Mouse (Mus musculus) liver (tissue): ENCODE results near the gene Gbp2.
A peak's percentile ranks its signal among the peaks of the same experiment; 100 is the strongest.
"Not testable (repeated sequence)": the region's sequence is repeated elsewhere in the genome, so short reads cannot be mapped to it uniquely, and the experiment has no call there.

Experiments used
- DNase-seq: peaks from one replicate; pipeline ENCODE4 v3.0.0-alpha.2; 2020; ENCODE audit warnings: mixed read lengths

Gbp2 gene

DNA sequence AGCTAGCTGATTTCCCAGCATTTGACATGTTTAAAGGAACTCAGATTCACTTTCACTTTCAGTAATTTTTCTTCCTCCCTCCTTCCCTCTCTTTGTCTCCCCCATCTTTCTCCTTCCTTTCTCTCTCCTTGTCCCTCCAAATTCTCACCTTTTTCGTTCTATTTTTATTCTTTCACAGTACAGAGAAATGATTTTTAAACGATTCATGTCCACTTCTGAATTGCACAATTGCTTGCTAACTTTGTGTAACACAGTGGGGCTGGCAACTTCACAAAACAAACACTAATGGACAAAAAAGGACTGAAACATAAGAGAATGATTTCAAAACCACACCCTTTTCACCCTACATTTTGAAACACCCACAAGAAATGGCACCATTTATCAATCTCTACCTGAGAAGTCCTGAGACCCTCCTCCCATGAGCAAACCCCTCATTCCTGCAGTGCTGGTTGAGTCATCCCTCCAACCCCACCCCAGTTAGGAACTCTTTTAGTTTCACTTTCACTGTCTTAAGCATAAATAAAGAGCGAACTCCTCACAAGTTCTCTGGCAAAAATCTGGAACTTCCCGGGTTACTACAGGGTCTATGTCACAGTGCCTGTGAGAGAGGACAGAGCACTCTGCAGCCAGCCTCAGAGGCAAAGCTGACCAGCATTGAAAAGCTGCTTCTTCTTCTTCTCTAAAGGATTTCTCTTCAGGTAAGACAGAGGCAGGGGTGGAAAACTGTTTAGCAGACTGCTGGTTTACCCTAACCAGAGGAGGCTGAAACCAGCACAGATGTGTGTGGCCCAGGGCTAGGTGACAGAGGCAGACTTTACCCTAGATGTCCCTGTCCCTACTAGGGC, at the start of gene Gbp2:
Gene Gbp2, plus strand, starts transcription at position 492 of the 845 bp plus-strand sequence.
- DNase-seq, result no peak

DNA sequence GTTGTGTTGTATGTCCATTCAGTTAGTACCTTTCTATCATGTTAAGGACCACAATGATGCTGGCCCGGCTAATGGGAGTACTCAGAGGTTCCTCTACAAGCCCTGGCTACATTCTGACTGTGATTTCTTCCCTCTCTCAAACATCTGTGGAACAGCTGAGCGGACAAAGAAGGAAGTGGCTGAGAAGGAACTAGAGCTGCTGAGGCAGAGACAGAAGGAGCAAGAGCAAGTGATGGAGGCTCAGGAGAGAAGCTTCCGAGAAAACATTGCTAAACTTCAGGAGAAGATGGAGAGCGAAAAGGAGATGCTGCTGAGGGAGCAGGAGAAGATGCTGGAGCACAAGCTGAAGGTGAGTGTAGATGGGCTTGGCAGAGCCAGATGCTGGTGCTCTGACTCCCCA, 49.7 kb upstream of the Gbp2 start:
- no peak for DNase-seq

DNA sequence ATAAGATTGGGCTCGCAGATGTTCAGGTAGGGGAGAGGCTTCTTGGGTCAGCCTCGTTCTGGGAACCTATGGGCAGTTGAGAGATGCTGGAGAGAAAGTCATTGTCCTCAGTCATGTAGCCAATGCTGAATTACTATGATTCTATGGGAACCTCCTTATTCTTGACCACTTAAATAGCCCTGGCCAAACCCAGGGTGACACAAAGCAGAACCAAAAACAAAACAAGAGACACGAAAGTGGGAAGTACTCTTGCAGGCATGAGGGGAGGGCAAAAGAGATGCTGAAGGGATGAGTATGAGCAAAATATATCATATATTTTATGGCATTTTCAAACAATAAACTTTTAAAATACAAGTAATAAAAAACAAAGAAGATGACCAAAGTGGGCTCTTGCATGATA, 43.3 kb upstream of the Gbp2 start:
- DNase-seq, result no peak

DNA sequence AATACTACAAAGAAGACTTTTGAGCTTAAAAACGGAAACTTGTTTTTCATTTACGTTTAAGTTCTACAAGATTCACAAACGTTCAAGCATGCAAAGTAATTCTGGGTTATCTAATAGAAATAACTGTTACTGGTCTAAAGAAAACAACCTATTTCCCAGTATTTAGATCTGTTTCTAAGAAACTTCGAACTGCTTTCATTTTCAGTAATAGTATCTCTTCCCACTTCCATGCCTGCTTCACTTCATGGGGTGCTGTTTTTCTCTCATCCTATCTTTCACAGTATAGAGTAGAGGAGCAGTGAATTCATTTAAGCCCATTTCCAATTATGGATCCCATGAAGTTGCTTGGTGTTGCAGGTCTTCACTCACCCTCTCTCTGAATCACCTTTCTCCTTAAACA, 42.1 kb upstream of the Gbp2 start:
- no peak for DNase-seq

DNA sequence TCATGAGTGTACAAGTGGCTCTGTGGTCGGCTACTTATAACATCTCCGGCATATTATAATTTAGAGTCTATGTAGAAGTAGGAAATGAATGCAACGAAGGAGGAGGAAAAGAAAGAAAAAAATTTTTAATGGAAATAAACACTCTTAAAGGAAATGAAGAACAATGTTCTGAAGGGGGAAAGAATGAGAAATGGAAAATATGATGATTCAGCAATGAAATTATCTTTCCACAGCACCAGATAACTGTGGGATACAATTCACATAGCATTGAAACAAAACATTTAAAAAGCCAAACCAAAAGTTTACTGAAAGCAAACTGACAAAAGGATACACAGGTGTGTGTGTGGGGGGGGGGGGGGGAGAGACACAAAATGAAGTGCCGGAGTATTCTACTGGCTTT, 37.3 kb upstream of the Gbp2 start:
- no peak for DNase-seq

DNA sequence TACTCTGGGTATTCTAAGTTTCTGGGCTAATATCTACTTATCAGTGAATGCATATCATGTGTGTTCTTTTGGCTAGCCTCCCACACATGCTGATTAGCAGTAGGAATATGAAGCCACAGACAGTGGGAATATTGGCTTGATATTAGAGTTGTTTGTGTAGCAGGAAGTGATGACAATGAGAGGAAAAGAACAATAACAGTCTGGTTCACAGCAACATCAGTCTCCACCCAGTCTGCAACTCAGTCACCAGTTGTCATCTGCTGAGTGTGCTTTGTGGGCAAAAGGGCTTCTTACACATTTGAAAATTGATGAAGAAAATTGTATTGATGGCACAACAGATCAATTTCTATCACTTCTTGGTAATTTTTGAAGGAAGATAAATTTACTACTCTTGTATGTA, 33.0 kb upstream of the Gbp2 start:
- no peak for DNase-seq

DNA sequence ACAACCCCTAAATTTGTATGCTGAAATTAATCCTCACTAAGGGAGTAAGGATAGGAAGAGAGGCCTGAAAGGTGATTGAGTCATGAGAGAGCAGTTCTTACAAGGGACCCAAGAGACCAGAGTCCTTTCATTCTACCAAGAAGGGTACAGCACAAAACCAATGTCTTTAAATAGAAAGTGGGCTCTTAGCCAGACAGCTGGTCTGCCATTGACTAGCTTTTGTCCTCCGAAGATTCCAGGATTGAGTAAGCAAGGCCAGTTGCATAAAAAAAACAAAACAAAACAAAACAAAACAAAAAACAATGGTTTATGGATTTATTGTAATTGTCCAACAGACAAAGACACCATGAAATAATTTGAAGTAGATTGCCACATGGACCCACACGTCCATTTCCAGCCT, 31.5 kb upstream of the Gbp2 start:
- no peak for DNase-seq

DNA sequence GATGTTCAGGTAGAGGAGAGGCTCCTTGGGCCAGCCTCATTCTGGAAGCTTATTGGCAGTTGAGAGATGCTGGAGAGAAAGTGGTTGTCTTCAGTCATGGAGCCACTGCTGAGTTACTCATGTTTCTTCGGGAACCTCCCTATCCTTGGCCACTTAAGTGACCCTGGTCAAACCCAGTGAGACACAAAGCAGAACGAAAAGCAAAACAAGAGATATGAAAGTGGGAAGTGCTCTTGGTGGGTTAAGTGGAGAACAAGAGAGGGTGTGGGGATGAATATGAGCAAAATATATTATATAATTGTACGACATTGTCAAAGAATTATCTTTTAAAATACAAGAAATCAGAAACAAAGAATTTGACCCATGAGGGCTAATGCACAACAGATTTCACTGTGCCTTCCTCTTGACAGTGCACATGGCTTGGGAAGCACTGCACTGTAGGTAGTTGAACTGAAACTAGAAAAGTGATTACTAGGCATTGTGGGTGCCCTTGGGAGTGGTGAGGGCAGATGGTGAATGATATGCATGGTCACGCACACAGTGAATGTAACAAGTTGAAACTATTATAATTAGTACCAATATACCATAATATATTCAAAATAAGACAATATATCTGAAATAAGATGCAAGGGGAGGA, 29.9 kb upstream of the Gbp2 start:
- DNase-seq, result no peak

DNA sequence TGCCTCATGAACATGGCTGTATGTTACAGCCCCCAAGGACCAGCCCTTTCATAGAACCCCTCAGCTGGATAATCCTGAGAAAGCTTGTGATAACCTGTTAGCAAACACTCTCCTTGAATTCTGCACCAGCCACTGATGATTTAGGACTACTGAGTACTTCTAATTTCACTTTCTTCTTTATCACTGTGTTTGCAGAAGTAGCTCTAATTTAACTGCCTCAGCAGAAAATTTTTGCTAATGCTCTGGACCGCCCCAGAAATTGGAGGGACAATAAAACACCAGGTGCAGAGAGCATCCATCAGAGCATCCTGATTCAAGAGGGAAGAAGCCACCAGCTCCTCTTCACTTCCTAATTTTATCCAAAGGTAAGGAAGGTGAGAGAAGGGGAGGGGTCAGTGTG, 25.9 kb upstream of the Gbp2 start, which contains the start of gene Gbp2b:
Gene Gbp2b, plus strand, starts transcription at position 301 of the 400 bp plus-strand sequence.
- DNase-seq, result no peak

DNA sequence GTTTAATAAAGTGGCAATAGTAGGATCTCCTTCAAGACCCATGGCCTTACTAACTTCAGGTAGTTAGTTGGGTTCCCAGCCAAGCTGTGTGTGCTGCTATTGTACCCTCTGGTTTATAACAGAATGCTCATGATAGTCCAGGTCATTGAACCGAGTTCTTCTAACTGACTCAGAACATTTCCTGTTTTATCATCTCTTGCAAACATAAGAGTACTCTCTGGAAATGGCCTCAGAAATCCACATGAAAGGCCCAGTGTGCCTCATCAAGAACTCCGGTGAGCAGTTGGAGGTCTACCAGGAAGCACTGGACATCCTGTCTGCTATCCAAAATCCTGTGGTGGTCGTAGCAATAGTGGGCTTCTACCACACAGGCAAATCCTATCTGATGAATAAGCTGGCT, 22.5 kb upstream of the Gbp2 start:
- no peak for DNase-seq

DNA sequence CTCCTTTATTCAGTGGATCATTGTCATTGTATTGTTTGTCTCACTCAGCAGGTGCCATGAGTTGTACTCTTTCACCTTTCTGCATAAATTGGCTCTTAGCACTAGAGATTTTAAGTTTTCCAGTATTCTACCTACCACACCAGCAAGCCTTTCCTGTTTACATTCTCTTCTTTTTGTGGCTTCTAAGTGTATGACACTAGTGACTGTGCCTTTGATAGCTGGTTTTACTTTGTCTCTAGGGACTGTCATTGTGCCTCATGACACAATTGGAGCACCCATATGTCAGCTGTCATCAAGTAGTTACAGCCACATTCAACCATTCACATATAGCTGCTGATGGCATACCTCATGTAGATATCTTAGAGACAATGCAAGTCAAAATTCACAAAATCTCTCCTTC, 18.7 kb upstream of the Gbp2 start:
- no peak for DNase-seq

DNA sequence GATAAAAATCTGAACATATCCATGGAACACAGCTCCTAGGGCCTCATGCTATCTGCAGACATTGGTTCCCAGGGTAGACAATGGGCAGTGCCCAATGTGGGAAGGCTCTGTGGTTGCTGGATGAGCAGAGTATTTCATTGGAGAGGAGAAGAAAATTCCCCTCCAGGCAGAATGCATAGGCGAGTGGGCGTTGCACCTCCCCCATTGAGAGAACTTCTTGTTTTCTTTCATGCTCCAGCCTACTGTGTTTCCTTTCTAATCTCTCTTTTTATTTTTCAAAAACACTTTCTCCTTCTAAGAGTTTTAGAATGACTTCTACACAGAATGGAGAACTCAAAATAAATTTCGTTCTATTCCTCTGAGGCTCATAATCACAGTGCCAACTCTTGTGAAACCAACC, 1.7 kb upstream of the Gbp2 start:
- no peak for DNase-seq

DNA sequence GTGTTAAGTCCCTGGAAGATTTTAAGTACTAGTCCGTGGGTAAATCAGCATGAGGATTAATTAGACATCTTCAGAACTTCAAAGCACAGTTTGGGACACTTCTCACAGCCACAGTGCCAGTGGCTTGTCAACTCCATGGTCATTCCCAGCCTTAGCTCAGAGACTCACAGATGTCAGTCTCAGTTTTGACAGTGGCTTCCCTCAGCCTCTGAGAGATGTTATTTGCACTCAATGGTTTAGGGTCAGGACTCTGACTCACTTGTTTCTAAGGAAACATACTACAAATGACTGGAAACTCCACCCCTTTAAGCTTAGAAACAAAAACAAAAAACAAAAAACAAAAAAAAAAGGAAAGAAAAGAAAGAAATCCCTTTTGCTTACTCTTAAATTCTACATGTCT, 796 bp upstream of the Gbp2 start:
- DNase-seq, result no peak

DNA sequence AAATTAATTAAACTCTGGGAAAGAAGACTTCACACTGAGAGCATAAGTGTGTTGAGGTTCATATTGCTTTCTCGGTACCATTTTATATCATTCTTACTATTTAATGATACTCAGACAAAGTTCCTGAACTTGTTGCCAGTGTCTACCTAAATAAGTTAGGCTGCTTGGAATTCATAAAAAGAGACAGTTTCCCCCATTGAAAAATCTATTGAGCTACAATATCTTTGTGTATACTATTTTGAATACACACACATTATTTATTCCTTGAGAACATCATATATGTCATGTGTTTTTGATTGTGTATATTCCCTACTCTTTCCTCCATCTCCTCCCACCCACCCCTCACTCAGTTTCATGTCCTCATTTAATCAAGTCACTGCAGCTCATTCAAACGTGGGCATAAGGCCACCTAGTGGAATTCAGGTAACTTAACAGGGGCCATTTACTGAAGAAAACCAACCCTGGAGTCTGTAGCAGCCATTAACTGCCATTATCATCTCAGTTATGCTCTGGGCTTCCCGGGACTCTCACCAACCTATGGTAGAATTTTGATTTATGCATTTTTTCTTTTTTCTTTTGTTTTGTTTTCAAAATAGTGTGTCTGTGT, 657 bp downstream of the Gbp2 start:
- DNase-seq, result no peak

DNA sequence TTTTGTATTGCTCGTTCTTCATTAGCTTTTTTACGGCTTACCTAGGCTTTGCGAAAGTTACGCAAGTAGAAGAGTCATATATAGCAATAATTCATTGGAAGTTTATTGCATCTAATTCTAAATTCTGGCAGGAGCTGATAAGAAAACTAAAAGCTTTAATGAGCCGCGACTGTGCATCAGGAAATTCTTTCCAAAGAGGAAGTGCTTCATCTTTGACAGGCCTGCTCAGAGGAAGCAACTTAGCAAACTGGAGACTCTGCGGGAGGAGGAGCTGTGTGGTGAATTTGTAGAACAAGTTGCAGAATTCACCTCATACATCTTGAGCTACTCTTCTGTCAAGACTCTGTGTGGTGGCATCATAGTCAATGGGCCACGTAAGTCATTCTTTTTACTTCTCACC, 10.0 kb downstream of the Gbp2 start:
- no peak for DNase-seq

DNA sequence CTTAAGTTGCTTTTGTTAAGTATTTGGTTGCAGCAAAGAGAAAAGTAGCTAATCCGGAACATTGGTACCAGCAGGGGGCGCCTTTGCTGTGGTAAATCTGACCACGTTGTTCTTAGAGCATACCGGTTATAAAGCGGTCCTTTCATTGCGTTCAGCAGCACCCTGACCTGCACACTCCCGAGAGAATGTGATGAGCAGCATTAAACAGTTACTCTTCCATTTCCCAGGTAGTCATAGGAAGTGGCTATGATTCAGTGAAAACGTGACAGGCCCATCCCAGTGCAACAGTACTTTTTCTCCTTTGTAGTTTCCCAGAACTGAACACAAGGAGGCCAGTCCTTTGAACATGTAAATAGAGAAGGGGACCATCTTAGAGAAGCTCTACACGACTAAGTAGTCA, 19.8 kb downstream of the Gbp2 start:
- peak; percentile 68 for DNase-seq

DNA sequence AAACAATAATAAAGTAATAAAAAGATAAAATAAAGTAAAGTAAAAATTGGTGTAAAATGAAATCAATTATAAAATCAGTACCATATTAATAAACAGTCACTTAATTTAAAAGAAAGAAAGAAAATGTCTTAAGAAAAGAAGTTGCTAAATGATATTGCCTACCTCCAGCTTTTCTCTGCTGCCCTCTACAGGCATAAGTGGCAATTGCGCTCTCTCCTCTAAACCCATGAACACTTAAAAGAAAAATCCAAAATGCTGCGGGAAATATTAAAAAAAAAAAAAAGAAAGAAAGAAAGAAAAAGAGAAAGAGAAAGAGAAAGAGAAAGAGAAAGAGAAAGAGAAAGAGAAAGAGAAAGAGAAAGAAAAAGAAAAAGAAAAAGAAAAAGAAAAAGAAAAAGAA, 25.5 kb downstream of the Gbp2 start:
- DNase-seq, result peak; percentile 61

DNA sequence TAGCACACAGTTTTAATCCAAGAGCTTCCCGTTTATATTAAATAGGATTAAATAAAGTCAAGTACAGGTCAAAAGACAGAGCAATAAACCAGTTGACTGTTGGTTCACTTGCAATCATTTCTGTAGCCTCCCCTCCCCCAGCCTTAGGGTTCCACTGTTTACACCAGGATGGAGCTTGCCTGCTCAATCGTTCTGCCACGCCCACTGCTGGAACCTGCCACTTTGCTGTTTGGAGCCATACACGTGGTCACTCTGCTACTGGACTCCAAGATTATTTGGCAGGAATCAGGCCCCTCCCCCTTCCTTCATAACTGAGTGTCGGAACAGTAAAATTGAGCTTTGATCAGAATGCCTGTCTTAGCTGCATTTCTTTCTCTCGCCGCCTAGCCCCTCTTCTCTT, 27.4 kb downstream of the Gbp2 start:
- DNase-seq, result not testable (repeated sequence)

DNA sequence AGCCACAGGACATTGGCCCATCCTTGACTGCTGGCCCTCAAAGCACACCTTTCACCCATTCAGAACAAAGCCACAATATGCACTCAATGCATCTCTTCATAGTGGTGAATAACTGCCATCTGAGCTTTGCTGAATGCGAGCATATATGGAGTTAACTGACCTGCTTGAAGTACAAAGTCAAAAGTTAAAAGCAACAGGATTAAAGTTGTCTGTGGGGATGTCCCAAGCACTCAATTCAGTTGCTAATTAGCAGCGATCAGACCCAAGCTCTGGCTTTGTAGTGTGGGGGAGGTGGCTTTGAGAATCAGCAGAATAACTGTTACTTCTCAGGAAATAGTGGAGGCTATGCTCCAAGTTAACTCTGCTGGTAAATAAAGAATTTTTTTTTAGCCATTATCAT, 29.8 kb downstream of the Gbp2 start:
- DNase-seq, result no peak

DNA sequence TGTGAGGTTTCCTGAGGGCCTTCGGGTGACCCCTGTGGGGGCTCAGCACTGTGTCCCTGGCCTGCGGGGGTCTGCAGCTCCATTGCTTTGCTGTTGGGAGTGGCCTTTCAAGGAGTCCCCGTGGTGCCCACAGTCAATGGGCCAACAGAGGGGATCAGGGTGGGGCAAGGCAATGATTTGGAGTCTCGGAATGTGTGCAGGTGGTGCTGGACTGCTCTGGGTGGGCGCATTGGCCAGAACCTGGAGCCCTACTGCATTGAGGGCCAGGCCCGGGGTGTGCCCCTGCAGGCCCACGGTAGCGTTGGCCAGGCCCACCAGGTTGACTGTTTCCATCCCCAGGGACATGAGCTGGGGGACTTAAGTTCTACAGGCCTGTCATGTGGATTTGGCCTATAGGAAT, 44.3 kb downstream of the Gbp2 start:
- DNase-seq, result no peak

DNA sequence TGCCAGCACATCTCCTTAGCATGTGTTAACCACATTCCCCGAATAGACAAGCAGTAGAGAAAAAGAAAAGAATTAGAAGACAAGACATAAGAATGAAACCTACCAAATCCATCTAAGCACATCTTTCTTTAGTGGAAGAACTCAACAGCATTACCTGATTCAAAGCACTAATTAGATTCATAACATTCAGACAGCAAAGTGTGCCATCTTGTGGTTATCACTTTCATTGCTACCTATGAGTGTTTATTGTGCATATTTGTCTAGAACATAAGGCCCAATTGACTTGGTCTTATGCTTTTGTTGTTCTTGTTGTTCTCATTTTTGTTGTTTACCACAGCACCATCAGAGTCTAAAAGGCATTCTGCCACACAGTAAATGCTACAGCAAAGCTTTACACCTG, 54.2 kb downstream of the Gbp2 start:
- no peak for DNase-seq
